Mouse (Mus musculus) cerebellum, adult 2 months (tissue): ENCODE results near the gene Anks3.

Source experiments
- CTCF ChIP-seq: fragments of 200-500 bp; IDR thresholded peaks from 2 replicates; pipeline ENCODE4 v1.5.1; 2011; ENCODE audit warnings: low read depth, mild to moderate bottlenecking, control low read depth, low read length, moderate library complexity, borderline replicate concordance; ENCODE audit not compliant: insufficient read depth
- POLR2A ChIP-seq: fragments of 200-500 bp; IDR thresholded peaks from 2 replicates; pipeline ENCODE4 v1.6.1; 2011; ENCODE audit warnings: low read length, control low read depth, borderline replicate concordance; ENCODE audit not compliant: insufficient read depth

GRCm38 (mm10) chr16:4993276-4993675 is 29.3 kb upstream of the Anks3 start:
- TF ChIP-seq CTCF, result no peak
- no peak for TF ChIP-seq POLR2A
